Mouse (Mus musculus) limb, embryonic 14.5 days (tissue): ENCODE data around the gene 1700061G19Rik. TPM values are rescaled to one million over a fixed set of nuclear protein-coding genes. Genes with fewer than 3 reads are reported as not detected.
A peak's percentile ranks its signal among the peaks of the same experiment; 100 is the strongest.

Experiments used
- ATAC-seq: fragments of 200-750 bp; cut with Nextera tagmentation; 2 replicates; pipeline ENCODE4 v1.8.0; 2017; ENCODE audit warnings: low read depth, moderate number of reproducible peaks, moderate TSS enrichment; ENCODE audit not compliant: low FRiP score
- DNase-seq: peaks from one replicate; pipeline ENCODE4 v3.0.0-alpha.2; 2015; ENCODE audit warnings: low spot score
- H3K27ac ChIP-seq: fragments of 300-500 bp; sonication (generic); replicated peaks from 2 replicates; pipeline ENCODE4 v1.5.1; 2014; ENCODE audit warnings: low read depth, mild to moderate bottlenecking, low read length, moderate library complexity, mixed read lengths
- H3K27me3 ChIP-seq: fragments of 300-500 bp; sonication (generic); 2 replicates; pipeline ENCODE4 v1.6.1; 2014; ENCODE audit warnings: low read length, mixed read lengths; ENCODE audit not compliant: control insufficient read depth, insufficient read depth
- H3K36me3 ChIP-seq: fragments of 300-500 bp; sonication (generic); 2 replicates; pipeline ENCODE4 v1.6.1; 2014; ENCODE audit warnings: mild to moderate bottlenecking, low read length, moderate library complexity, mixed read lengths; ENCODE audit not compliant: control insufficient read depth, insufficient read depth
- H3K4me1 ChIP-seq: fragments of 300-500 bp; sonication (generic); 2 replicates; pipeline ENCODE4 v1.6.1; 2014; ENCODE audit warnings: antibody characterized with exemption, low read length, mixed read lengths; ENCODE audit not compliant: control insufficient read depth, insufficient read depth
- H3K4me2 ChIP-seq: fragments of 300-500 bp; sonication (generic); replicated peaks from 2 replicates; pipeline ENCODE4 v1.6.1; 2014; ENCODE audit warnings: low read depth, mild to moderate bottlenecking, low read length, moderate library complexity; ENCODE audit not compliant: severe bottlenecking
- H3K4me3 ChIP-seq: fragments of 300-500 bp; sonication (generic); replicated peaks from 2 replicates; pipeline ENCODE4 v1.5.1; 2014; ENCODE audit warnings: low read length
- H3K9ac ChIP-seq: fragments of 300-500 bp; sonication (generic); 2 replicates; pipeline ENCODE4 v1.6.1; 2014; ENCODE audit warnings: mild to moderate bottlenecking, low read depth, low read length, moderate library complexity; ENCODE audit not compliant: severe bottlenecking
- H3K9me3 ChIP-seq: fragments of 300-500 bp; sonication (generic); 2 replicates; pipeline ENCODE4 v1.6.1; 2016; ENCODE audit warnings: low read length; ENCODE audit not compliant: control insufficient read depth
- POLR2A ChIP-seq: fragments of 200-500 bp; IDR thresholded peaks from 2 replicates; pipeline ENCODE4 v1.8.0; 2012; ENCODE audit warnings: inconsistent platforms, mild to moderate bottlenecking, moderate library complexity, borderline replicate concordance; ENCODE audit not compliant: insufficient read depth, insufficient read length; ENCODE audit errors: extremely low read depth
- WGBS: fragments of 180-500 bp; shearing (Covaris S2); extraction: QIAGEN DNeasy Blood & Tissue Kit; methylation state at CpG from one replicate; pipeline ENCODE4 v1.1.7; 2014; 5-methylcytosine and 5-hydroxymethylcytosine counted together
- polyA plus RNA-seq, 2 experiments: library from polyadenylated mRNA; depleted of rRNA in 1 of 2; stranded (reverse) in 1 of 2; unstranded in 1 of 2; fragments of >200 nt; fragmentation: Nextera tagmentation in 1 of 2; extraction: Ambion mirVana in 1 of 2; gene quantifications; 2 replicates each; pipeline versions ENCODE4 v1.2.1 to v1.2.3; 2012 to 2014

1700061G19Rik gene
- 0.03 and 0.08 TPM in 2 replicates for polyA plus RNA-seq (2012; rRNA removed)
- polyA plus RNA-seq (2014; fragmentation: Nextera tagmentation; extraction: Ambion mirVana) = 0.26 TPM in 2 replicates

GRCm38 (mm10) chr17:56874936-56875651, at the start of gene 1700061G19Rik:
Gene 1700061G19Rik, plus strand, starts transcription at chr17:56875477.
- Histone ChIP-seq H3K27me3 (no peaks in the 10 kb centered on the region), H3K9me3 (no peaks in the 10 kb centered on the region), H3K4me2 (no peak within 1 kb of the TSS), H3K4me1 (no peaks in the 10 kb centered on the region), H3K36me3 (no peaks in the 10 kb centered on the region), H3K27ac (no peak within 1 kb of the TSS), H3K4me3 (no peak within 1 kb of the TSS), H3K9ac (no peak within 1 kb of the TSS)
- DNase-seq = no peak
- 80% methylated on average over 12 of the region's 12 CpGs for WGBS
- ATAC-seq = no peak
- no peak for TF ChIP-seq POLR2A

DNA sequence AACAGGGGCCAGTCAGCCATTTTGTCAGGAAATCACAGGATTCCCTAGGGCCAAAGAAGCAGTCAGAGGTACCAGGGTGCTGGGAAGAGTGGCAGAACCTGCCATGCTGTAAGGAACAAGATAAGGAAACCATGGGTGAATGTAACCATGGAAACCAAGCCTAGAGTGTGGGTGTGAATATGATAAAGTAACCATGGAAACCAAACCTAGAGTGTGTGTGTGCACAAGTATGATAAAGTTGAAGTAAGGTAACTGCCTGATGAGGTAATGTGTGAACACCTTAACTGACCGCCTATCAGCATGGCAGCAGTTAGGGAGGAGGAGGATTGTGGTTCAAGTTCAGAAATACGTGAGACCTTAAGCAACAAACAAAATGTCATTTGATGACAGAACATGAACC, 48.6 kb upstream of the 1700061G19Rik start:
- no peaks in the 10 kb centered on the region for H3K9me3 ChIP-seq
- WGBS = 86% methylated on average over 2 of the region's 2 CpGs
- no peak for ATAC-seq
- H3K27ac ChIP-seq = no peak overlapping the region
- H3K4me3 ChIP-seq = no peak overlapping the region
- no peak overlapping the region for H3K4me2 ChIP-seq
- peaks cover 5% of the 10 kb centered on the region; the same call in 1 of the 2 replicates for H3K4me1 ChIP-seq
- H3K36me3 ChIP-seq = no peaks in the 10 kb centered on the region
- no peak for DNase-seq
- TF ChIP-seq POLR2A = no peak
- no peak overlapping the region for H3K9ac ChIP-seq
- H3K27me3 ChIP-seq = peaks cover 8% of the 10 kb centered on the region; the same call in 1 of the 2 replicates

- Histone ChIP-seq H3K36me3 (no peaks in the 10 kb centered on the region), H3K4me2 (peak overlapping the region; percentile 91), H3K9me3 (no peaks in the 10 kb centered on the region), H3K27ac (no peak overlapping the region), H3K4me1 (peaks cover 5% of the 10 kb centered on the region; the same call in 1 of the 2 replicates), H3K4me3 (peak overlapping the region; percentile 61), H3K9ac (no peak overlapping the region), H3K27me3 (peaks cover 13% of the 10 kb centered on the region; the same call in 1 of the 2 replicates)
- 28% methylated on average over 11 of the region's 11 CpGs for WGBS
- DNase-seq (no peak), ATAC-seq (no peak)
- no peak for TF ChIP-seq POLR2A
Measured at GRCm38 (mm10) chr17:56829171-56829570, 46.1 kb upstream of the 1700061G19Rik start.

GRCm38 (mm10) chr17:56829795-56830194, 45.5 kb upstream of the 1700061G19Rik start:
- Histone ChIP-seq H3K4me2 (peak overlapping the region; percentile 91), H3K4me3 (peak overlapping the region; percentile 61), H3K27me3 (peaks cover 13% of the 10 kb centered on the region; the same call in 1 of the 2 replicates), H3K27ac (no peak overlapping the region), H3K4me1 (peaks cover 5% of the 10 kb centered on the region; the same call in 1 of the 2 replicates), H3K9ac (peak overlapping the region; percentile 52), H3K9me3 (no peaks in the 10 kb centered on the region), H3K36me3 (no peaks in the 10 kb centered on the region)
- no peak for ATAC-seq
- DNase-seq = peak; percentile 18
- no peak for TF ChIP-seq POLR2A
- 1% methylated on average over 27 of the region's 27 CpGs for WGBS

GRCm38 (mm10) chr17:56830411-56831110, 44.7 kb upstream of the 1700061G19Rik start, which contains the start of gene Rfx2:
Gene Rfx2, minus strand, starts transcription at chr17:56831013.
- Histone ChIP-seq H3K27ac (no peak within 1 kb of the TSS), H3K4me1 (peaks cover 5% of the 10 kb centered on the region; the same call in 1 of the 2 replicates), H3K4me3 (peak within 1 kb of the TSS; percentile 61), H3K9me3 (no peaks in the 10 kb centered on the region), H3K36me3 (no peaks in the 10 kb centered on the region), H3K9ac (peak within 1 kb of the TSS; percentile 52), H3K27me3 (peaks cover 13% of the 10 kb centered on the region; the same call in 1 of the 2 replicates), H3K4me2 (peak within 1 kb of the TSS; percentile 91)
- TF ChIP-seq POLR2A = no peak
- DNase-seq (peak; percentile 16), ATAC-seq (peak; percentile 79; the same call in 1 of the 2 replicates)
- WGBS = 1% methylated on average over 16 of the region's 62 CpGs
